Mouse (Mus musculus) lung, postnatal 0 days (tissue): ENCODE data around the gene Bcor.

Experiments used
- CTCF ChIP-seq: IDR thresholded peaks from 2 replicates; pipeline ENCODE4 v1.5.1; 2016; ENCODE audit warnings: antibody characterized with exemption, mild to moderate bottlenecking
- EP300 ChIP-seq: IDR thresholded peaks from 2 replicates; pipeline ENCODE4 v1.6.1; 2016; ENCODE audit warnings: antibody characterized with exemption, mild to moderate bottlenecking, control low read depth

GRCm38 (mm10) chrX:11998934-11999336, 161.2 kb downstream of the Bcor start:
- TF ChIP-seq CTCF (peak; percentile 40), EP300 (no peak)
